Mouse (Mus musculus) cerebral cortex, adult 2 months (tissue): ENCODE results near the gene Rad51ap2.

Experiments used
- WGBS: fragments of 180-500 bp; shearing (Covaris S2); methylation state at CpG from one replicate; pipeline ENCODE4 v1.1.7; 2018; 5-methylcytosine and 5-hydroxymethylcytosine counted together

Gene Rad51ap2

DNA sequence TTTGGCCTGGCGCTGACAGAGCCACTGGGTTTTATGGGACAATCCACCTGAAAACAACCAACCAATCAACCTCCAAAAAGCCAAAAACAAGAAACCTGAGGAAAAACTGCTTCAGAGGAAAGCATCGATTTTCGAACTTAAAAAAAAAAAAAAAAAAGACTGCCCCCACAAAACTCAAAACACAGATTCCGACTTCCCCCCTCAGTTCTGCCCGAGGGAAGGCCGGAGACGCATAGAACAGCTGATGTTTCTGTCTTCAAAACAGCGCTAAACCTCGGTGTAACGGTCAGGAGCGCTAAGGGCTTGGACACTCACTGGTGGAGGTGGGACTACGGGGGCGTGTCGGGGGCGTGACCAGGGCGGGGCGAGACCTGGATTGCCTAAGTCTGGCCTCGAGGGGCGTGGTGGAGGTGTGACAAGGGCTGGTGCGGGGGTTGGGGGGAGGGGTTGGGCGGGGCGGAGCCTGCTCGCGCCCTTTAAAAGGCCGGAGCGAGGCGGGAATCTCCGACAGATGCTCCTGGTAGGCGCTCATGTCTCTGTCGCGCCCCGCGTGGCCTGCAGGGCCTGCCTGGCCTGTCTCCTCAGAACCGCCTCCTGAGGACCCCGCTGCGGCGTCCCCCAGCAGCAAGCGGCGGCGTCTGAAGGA lies at the start of gene Rad51ap2:
Gene Rad51ap2 (plus strand): TSS at position 531 of the 646 bp plus-strand sequence.
- WGBS = 2% methylated on average over 40 of the region's 40 CpGs

DNA sequence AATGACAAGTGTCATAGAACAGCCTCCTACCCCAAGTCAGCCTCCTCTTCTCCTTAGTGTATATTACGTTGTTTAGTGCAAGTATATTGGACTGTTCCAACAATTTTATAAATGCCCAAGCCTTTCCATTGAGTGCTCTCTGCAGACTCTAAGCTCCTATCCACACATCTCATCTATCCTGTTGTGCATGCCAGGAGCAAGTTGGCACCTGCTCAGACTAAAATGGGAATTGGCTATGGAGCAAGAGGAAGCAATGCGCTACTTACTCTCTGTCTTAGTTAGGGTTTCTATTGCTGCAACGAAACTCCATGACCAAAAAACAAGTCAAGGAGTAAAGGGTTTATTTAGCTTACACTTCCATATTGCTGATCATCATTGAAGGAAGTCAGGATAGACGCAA lies 48.2 kb upstream of the Rad51ap2 start:
- WGBS = 57% methylated on average over 4 of the region's 4 CpGs

DNA sequence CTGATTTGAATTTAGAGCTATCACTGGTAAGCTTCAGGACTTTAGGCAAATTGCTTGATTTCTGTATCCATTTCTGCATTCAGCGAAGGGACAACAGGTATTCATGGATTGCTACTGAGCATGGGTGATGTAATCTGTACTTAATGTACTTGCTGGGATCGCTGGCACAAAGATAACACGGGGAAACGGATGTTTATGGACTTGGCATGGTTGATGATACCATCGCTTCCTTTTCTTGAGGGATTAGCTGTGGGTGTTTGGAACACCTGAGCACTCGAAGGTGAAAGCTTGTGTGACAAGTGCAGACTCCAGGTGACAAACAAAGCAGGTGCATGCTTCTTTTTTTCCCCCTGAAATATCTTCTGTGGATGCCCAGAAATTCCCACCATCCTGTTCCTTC lies 37.8 kb upstream of the Rad51ap2 start:
- 63% methylated on average over 6 of the region's 6 CpGs for WGBS

DNA sequence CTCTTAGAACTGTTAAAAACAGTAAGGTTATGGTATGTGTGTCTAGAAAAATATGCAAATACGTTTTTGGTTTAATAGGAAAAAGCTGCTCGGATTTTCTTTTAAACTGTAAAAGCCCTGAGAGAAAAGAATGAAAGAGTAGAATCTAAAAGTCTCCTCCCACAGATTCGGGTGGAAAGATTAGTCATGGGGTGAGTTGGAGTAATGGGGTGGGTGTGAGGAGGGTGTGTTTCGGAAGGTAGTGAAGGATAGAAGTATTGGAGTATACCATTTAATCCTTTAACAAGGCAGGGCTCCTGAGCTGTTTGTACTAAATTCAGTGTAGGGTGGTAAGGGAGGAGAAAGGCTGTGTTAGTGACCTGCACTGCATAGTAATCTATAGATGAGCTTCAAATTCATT lies 28.5 kb upstream of the Rad51ap2 start:
- 30% methylated on average over 4 of the region's 4 CpGs for WGBS

DNA sequence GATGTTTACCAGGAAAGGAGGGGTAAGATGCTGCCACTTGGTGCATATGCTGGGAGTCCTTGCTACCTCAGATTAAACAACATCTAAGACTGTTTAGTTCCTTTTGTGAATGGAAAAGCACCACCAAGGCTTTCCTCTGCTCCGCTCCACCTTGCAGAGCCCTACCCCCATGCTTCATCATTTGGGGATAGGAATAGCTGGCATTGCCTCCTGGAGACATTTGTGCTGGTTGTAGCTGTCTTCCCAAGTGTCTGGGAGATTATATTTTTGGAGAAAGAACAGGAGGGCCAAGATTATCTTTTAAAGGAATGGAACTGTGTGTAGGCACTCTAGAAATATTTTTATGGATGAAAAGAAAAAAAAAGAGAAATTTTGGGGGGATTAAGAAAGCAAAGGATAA lies 22.8 kb upstream of the Rad51ap2 start:
- 64% methylated on average over 1 of the region's 1 CpGs for WGBS

DNA sequence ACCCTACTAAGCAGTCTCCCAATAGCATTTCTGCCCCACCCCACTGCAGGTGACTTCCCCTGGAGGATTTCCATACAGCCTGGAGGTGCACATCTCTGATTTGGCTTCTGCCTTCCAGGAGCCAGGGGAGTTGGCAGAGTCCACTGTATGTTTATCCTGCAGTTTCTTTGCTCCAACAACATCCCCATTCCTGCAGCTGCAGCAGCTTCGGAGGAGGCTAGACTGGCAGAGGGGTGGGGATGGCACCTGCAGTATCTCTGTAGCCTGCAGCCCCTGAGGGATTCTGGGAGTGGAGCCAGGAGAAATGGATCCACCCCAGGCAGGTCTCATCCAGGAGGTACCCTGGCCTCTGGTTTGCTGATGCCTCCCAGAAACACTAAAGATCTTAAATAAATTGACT lies 22.2 kb upstream of the Rad51ap2 start:
- 21% methylated on average over 1 of the region's 1 CpGs for WGBS

DNA sequence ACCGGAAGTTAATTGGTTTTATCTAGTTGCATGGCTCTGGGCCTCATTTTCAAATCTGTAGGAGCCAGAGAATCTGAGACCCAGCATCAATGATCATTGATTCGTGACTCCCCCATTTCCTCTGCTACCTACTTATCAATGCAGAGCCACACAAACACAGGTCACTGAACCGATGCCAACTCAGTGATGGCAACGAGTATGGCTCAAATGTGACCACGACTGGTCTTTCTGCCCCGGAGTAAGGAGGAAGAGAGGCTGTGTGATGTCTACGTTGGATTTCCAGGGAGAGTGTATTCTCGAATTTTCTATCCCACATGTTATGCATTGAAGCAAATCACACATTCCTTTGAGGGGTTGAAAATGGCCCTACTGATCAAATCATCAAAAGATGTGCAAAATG lies 21.4 kb upstream of the Rad51ap2 start:
- WGBS = 39% methylated on average over 8 of the region's 8 CpGs

DNA sequence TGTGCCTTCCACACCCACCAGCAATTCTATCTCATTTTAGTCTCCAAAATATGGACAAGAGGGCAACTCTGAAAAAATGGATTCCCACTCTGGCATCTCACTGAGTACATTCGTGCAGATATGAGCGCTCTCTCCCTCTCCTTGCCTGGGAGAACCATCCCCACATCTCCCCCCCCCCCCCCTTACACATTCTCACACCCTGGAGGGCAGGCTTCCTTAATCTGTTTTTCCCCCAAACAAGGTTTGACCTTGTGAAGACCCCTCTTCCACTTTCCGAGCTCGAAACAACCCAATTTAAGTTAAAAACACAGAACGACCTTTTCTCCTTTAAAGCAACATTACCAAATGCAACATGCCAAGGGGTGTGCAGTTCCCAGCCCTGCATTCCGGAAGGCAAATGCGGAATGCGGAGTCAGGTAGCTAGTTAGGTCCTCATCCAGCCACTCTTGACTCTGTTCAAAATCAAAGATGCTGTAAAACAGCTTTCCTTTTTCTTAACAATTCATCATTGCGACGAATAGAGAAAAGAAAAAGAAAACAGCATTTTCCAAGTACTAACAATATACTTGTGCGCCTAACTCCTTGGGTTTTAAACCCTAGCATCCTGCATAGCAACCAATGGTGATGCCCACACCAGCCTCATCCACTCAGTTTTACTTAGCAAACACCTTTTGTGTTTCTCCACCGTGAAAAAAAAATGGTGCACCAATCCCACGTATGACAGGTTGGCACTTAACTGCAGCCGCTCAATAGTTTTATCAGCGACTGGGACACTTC lies 20.4 kb upstream of the Rad51ap2 start:
- WGBS = 6% methylated on average over 15 of the region's 15 CpGs

DNA sequence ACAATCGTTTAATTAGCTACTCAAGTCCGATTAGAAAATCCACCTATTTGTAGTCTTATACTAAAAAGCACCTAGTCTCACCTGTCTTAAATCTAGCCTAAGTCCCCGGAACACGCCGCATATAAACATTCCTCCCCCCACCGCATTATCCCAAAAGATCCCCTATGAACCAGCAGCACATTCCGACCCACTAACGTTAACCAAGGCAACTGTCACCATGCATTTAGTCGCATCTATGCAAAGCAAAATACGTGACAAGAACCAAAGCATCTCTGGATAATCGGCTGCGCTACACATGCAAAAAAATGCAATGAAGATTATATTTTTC lies 19.9 kb upstream of the Rad51ap2 start:
- 2% methylated on average over 12 of the region's 12 CpGs for WGBS

DNA sequence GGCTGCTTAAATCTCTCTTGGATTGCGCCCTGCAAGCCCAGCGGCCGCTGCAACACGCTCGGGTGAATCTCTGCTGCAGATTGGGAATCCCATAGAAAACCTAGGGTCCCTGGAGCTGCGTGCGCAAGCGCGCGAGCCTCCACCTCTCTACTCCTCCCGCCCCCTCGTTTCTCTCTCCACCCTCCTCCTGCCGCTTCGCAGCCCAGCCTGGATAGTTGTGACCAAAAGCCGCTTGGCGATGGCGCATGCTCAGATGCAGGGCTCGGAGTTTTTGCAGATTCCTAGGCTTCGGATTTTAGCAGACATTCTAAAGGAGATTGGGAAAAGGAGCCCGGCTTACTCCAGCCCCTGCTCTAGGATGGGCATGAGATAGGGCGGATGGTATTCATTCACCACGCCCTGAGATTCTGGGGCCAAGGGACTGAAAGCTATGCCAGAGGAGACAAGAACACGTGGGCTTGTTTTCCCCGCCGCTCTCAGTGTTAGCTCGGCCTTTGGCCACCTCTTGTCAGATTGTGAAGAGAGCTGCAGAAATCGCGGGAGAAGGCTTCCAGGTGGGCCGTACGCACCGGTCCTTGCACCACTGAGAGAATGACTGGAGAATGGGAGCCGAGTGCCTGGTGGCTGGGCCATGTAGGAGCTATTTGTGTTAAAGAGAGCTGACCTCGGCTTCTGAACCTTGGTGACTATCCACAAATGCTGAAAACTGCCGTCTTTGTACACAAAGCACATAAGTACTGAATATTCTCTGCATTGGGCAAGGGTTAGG lies 19.2 kb upstream of the Rad51ap2 start, which contains the start of gene Vsnl1:
Gene Vsnl1 (minus strand): TSS at position 117 of the 769 bp plus-strand sequence.
- WGBS = 2% methylated on average over 34 of the region's 34 CpGs

DNA sequence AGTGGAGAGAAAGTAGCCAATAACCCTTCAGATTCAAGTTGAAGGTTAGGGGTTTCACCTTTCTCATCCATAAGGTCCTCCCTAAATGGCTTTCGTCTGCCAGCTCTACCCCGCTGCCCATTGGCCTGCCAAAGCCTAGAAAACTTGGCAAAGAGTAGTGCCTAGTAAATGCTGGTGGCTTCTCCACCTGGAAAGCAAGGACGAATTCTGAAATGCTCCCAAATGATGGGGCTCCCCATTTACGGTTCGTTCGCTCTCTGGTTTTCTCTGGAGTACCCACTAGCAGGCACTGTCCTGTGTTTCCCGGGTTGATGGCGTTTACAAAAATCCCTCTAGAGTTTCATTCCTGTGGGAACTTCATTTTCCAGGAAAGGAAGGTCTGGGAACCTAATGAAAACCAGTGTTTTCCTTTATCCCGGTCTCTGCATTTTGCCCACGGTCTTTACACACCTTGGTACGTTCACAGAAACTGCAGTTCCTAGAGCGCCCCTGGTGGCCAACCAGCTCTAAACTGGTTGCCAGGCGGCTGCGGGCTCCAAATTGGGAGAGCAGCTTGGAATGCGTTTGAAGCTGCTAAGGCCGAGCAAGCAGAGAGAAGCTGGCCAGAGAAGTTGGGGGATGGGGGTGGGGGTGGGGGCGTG lies 18.5 kb upstream of the Rad51ap2 start:
- 10% methylated on average over 17 of the region's 17 CpGs for WGBS

DNA sequence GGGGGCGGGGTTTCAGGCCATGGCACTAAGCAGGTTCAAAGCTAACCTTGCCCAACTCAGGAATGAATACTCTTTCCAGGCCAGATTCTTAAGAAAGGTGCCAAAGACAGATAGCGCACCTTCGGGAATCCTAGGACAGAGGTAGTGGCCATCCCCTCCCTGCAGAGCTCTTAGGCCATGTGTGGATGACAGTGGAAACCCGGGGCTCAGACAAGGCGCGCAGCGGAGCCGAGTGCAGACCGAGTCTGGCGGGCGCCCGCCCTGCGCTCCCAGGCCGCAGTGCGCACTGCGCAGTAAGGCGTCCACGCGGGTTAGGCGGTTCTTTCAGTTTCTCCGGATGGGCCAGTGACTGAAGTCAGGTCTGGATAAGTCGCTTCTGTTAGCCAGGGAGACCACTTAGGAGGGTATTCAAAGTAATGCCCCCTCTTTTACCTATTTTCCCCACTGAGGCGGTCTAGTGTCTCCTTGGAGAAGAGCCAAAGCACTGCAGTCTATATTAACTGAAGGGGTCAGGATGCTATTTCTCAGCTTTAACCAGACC lies 17.9 kb upstream of the Rad51ap2 start:
- WGBS = 31% methylated on average over 23 of the region's 23 CpGs

DNA sequence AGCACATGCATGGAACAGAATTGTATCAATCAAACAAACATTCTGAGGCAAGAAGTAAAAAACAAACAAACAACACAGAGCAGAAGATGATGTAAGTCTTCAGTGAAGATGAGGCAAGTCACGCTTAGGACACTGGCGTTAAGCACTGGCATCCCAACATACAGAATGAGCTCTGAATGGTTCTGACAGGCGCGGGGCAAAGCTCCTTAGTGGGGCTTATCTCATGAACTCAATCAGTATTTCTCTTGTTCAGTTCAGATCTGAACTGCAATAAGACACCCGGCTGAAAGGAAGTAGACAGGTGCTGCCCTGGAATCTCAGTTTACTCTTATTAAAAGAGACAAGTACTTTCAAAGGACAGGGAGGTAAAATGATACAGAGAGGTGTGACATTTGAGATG lies 1.7 kb upstream of the Rad51ap2 start:
- 75% methylated on average over 5 of the region's 5 CpGs for WGBS

DNA sequence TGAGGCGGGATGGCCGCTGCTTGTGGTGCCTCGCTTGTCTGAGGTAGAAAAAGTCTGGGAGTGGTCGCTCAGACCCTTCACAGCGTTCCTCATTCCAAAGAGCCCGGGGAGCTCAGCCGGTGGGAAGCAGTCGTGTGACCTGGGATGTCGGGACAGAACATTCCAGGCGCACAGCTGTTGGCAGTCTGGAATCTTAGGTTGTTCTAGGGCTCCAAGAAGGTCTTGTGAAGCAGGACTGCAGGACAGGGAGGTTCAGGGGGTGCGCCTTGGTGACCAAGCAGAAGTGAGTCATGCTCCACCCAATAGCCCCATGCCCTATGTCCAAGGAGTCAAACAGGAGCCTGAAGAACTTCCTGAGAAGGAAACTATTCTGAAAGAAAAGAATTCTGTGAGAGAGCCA lies 334 bp downstream of the Rad51ap2 start:
- 4% methylated on average over 11 of the region's 11 CpGs for WGBS

DNA sequence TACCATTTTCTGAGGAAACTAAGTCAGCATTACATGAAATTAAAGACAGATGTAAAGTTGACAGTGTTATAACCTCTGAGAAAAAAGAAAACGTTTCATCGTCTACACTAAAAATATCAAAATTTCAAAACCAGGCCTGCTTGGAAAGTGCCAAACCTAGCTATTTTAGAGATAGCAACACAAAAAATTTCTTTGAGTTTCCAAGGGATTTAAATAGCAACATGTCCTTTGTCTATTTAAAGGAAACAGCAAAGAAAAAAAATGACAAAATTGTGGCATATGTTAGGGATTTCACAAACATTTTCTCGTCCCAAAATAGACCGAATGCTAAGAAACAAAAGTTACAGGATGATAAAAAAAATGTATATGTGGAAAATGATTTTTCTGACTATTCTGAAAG lies 753 bp downstream of the Rad51ap2 start:
- WGBS = 42% methylated on average over 4 of the region's 4 CpGs
